Mouse (Mus musculus) gastrocnemius, postnatal 10 days (tissue): ENCODE measurements around the gene Rab3il1. TPM values are rescaled to one million over a fixed set of nuclear protein-coding genes. Genes with fewer than 3 reads are reported as not detected.

Source experiments
- DNase-seq: peaks from one replicate; pipeline ENCODE4 v3.0.0; 2021; ENCODE audit warnings: mixed read lengths
- total RNA-seq, 2 experiments: library from RNA; stranded (reverse); gene quantifications; 2 replicates each; pipeline ENCODE4 v1.2.3; 2021

Gene Rab3il1
- total RNA-seq, 2 experiments from 2014 or later = 15.0 to 18.9 TPM

DNA sequence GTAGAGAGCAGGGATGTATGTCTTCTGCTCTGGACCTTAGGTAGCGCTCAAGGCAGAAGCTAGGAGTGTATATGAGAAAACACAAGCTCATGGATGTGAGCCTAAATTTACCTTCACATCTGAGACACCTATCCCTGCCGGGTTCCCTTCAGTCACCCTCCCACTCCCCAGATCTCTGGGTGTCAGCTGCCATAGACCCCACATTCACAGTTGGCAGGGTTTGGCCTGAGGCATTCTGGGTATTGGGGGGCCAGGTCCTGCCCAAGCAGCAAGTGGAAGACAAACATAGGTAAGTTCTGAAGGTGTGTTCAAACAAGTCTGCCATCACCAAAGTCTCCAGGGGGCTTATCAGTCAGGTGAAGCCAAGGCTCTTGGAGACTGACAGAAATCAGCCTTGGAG, 60.2 kb downstream of the Rab3il1 start:
- no peak for DNase-seq

DNA sequence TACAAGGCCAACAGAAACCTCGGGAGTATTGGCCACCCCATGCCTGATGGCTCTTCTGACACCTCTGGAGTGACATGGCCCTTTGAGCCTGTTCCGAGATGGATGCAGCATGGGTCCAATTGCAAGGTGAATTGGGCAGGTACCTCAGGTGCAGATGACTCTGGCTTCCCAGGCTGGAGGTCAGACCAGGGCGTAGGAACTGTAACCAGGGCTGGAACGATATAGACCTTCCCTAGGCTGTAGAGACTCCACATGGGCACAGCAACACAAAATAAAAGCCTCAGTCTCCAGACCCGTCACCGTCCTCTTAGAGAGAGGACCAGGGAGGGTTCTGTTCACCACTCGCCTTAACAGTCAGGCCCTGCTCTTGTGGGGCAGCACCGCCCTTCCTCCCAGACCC, 60.8 kb downstream of the Rab3il1 start:
- no peak for DNase-seq

DNA sequence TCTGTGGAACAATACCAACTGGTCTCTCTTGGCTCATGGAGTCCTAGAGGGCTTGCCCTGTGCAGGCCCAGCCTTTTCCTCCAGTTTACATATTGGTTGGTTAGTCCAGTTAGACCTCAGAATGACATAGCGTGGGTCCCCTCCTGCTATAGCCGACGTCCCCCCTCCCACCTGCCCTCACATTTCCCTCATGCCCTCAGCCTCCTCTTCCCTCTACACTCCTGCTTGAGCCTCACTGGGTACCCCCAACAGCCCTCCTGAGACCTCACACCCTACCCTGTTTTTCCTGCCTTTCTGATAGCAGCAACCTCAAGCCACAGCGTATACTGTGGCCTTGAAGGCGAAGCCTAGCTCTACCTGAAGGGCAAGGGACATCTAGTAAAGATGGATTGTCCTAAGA, 61.4 kb downstream of the Rab3il1 start:
- no peak for DNase-seq

DNA sequence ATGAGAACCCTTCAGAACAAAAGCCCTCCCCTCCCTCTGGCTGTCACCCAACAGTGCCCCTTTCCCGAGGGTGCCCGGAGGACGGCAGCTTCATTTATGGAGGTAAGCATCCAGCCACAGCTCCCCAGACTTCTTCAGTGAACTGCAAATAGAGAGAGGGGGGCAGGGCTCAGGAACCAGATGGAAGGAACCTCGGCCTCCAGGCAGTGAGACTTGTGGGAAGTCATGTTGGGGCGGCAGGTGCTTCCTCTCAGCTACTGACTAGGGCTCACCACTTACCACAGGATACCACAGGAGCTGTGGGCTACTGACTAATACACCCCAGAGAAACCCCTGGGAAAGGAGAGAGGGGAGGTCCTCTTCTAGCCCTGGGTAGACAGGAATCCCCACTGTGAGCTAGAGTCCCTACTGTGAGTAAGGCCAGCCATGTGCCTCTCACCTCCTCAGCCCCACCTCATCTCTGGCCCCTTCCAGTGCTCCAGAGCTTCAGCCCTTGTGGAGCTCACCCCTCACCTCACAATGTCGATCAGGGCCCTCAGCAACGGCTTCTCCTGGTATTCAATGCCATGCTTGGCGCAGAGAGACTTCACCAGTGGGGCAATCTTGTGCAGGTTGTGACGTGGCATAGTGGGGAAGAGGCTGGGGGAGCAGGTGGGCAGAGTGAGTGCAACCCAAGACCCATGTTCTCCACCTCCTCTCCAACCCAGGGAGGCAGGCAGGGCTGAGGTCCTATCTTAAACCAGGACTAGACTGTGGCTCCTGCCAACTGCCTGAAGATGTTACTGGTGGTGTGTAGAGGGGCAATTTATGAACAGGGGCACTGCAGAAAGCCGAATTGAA, 62.9 kb downstream of the Rab3il1 start:
- DNase-seq = no peak

DNA sequence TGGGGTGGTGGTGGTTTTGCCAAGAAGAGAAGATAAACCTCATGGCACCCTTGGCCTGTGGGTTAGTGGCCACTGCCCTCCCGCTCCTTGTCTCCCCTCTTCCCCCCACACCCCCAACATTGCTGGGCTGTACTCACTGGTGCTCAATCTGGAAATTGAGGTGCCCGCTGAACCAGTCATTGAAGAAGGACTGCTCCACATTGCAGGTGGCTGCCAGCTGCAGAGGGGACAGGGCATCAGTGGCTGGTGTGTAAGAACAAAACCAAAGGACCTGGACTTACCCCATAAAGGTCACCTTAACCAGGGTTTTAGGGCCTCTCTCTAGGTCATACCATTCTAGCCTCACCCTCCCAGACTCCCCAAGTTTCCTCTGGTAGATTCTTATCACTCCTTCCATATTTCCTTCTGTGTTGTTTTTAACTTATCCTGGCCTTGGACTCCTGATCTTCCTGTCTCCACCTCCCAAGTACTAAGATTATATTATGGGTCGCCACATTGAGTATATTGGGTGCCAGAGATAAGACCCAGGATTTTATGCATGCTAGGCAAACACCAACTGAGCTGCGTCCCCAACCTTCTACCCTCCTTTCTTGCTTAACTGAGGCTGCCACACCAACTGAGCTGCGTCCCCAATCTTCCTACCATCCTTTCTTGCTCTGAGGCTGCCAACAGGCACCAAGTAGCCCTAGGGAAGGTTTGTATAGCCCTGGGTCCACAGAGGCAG, 64.2 kb downstream of the Rab3il1 start:
- no peak for DNase-seq

DNA sequence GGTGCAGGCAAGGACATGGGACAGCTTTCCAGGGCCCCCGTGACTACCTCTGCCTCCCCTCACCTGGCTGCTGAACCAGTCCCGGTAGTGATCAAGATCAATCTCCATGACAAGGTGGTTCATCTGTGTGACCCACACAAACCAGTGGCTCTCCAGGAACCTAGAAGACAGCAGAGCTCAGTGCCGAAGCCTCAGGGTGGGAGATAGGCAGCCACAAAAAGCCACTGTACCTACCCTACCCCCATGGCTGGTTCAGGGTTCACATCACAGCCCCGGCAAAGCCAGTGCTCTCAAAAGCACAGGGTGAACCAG, 64.7 kb downstream of the Rab3il1 start:
- no peak for DNase-seq

DNA sequence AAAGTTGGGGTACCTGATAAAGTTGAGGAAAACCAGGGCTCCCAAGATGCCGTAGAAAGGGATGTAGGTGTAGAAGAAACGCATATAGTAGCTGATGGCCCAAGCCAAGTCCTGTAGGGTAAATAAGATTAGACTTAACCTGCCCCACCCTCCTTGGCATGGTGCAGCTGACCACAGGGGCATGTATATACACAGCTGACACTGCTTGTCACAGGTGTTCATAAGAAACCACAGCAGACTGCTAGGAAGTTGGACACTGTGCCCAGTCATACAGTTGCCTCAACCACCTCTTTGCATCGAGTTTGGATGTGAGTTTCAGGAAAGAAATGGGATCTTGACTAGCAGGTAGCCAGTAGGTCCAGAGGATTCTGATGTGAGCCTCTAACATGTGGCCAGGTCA, 65.0 kb downstream of the Rab3il1 start:
- no peak for DNase-seq

DNA sequence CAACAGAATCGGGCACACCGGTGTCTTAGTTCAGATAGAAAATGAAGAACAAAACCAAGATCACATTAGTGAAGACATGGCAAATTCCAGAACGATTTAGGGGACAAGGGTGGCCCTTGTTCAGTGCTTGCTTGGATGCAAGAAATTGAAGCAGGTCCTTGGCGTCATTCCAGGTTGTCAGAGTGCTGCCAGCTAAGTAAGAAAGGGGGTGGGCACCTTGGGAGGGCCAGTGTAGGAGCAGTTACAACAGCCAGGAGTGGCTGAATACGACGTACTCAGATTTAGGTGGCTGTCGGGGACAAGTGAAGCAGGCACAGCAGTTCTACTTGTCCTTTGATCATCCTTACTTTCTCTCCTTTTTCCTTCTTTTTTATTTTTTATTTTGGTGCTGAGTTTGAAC, 66.2 kb downstream of the Rab3il1 start:
- DNase-seq = no peak

DNA sequence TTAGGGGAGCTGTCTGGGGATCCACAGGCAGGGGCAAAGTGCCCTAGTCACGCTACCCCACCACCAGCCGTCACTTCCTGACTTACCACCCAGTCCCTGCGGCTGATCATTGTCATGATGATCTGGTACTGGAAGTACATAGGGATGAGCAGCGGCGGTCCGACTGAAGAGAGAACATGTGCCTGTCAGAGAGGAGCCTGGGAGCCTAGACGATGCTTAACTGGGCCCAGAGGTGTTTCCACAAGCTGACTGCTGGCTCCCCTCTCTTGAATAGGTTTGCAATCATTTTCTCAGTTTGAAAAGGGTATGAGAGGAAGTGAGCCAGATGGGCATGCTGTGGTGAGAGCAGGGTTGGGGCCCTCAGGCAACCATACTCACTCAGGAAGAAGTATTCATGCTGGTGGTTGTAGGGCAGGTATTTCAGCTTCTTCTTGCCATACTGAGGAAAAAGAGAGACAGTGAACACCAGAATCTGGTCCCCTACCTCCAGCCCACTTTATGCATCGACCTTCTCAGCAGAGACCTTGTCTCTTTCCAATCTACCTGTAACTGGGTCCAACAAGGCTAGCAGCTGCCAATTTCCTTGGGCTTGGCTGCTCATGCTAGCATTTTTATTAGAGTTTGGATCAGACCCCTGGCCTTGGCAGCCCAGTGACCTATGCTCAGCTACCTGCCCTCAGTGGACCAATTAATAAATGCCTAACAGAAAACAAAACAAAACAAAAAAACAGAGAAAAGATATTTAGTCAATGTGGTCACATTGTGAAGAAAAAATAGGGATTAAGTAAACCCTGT, 68.9 kb downstream of the Rab3il1 start:
- DNase-seq = no peak

DNA sequence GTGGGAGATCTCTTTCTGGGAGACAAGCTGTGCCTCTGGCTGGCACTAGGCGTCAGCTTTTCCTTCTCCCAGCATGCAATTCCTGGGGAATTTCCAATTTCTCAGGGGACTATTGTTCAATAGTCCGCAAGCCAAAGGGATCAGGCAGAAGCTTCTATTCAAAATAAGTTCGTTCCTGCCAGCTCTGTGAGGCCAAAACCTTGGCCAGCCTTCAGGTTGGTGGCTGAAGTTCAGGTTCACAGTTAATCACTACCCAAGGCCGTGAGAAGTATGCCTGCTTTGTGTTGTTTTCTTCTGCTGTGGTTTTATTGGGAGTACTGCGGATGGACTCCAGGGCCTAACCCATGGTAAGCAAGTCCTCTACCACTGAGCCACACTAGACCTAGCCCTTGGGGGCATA, 69.7 kb downstream of the Rab3il1 start:
- DNase-seq = no peak

DNA sequence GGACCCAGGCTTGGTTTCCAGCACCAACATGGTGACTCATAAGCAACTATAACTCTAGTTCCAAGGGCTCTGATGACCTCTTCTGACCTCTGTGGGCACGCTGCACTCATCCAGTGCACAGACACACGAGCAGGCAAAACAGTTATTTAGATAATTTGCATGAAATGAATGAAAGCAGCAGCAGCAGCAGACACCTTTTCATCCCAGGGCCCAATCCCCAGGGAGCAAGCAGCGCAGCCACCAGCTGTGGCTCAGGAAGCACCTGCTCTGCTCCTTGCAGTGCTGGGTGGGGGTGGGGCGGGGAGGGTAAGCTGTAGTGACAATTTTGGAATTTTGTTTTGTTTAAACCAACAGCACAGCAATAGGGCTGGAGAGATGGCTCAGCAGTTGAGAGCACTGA, 70.4 kb downstream of the Rab3il1 start:
- no peak for DNase-seq

DNA sequence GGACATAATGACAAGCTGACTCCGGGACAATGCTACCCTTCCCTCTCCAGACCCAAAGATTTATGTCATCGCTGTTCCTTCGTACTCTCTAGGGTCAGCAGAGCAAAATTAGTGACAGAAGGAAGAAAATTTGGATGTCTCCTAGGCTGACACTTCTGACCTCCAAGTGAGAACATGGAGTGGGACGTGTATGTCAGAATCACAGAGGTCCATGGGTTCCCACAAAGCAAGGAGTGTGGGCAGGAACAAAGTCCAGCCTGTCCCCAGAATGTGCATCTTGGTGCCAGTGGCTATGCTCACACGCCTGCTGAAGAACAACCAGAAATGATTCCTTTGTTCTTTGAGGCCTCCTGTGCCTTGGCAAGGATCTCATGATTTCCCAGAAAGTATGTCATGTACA, 71.7 kb downstream of the Rab3il1 start:
- DNase-seq = no peak

DNA sequence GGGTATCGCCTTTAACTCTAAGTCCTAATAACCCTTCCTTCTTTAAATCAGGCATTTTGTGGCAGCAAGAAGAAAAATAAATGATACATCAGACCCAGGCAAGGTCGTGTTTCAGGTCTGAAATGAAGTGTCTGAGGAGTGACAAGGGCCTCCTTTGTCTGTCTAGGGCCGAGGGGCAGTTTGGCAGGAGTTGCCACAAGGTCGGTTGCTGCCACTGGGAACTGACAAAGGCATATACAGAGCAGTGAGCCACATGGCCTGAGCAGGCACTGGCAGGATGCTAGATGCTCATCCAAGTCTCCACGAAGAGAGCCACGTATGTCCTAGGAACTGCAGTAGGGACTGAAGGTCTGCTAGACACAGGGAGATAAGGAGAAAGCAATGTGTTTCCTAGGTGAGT, 76.9 kb downstream of the Rab3il1 start:
- no peak for DNase-seq

DNA sequence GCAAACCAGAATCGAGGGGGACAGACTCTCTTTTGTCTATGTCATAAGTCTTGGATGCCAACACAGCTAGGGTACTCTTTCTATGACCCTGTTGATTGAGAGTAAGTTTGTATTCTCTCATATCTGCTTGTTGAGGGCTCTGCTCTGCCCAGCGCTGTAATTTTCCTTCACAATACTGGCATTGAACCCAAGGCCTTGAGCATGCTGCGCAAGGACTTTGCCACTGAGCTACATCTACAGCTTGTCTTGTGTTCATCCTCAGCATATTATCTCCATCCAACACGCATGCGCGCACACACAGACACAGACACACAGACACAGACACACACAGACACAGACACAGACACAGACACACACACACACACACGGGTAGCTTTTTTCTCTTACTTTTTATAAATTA, 78.9 kb downstream of the Rab3il1 start:
- no peak for DNase-seq

DNA sequence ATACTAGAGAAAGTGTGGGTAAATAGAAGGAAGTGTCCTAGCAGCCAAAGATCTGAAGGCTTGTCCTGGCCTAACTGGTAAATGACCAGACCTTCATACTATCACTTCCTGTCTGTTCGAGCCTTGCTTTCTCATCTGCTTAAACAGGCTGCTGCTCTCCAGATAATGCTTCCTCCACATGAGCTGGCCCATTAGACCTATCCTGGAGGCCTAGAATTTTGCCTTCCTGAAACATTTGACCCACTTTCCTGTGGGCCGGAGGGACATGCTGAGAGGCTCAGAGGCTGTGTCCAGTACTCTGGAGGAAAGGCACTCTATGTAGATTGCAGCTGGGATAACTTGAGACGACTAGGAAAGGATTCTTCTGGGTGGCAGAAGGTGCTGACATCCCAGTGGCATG, 80.6 kb downstream of the Rab3il1 start:
- DNase-seq = no peak

DNA sequence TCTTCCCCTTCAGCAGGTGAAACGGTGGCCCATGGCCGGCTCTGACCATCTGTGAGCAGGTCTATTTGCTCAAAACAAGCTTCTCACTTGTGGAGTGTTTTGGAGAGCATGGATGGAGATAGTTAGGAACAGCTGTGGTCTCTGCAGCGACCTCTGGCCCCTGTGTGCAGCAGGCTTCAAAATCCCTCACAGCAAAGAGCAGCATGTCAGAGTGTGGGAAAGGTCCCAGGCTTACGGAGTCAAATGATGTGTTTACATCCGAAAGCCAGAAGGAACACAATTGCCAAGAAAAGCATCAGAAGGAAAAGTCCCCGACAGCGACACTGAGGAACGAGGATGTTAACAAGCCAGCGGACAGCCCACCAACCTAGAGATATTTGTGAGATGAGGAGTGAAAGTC, 84.0 kb downstream of the Rab3il1 start:
- DNase-seq = no peak

DNA sequence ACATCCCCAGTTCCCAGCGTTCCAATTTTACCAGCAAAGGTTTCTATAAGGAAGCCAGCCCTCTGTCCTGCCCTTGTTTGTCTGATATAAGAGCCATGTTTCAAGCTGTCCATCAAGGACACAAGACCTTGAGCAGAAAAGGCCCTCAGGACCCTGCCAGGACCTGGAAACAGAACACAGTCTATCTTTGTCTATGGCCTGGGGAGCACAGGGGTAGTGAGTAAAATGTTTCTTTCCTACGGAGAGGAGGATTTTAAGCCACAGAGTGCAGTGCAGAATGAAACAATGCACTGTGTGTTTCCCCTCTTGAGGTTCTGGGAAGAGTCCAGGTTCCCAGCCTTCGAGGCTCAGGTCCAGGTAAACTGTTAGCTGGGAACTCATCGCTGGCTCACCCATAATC, 85.5 kb downstream of the Rab3il1 start:
- DNase-seq = no peak

Other genes starting within 250 kb of the Rab3il1 start
- gene Scgb2a2, start 154.1 kb upstream of the Rab3il1 start, total RNA-seq = not detected
- gene Incenp, start 102.1 kb upstream of the Rab3il1 start, total RNA-seq = 10 to 100 TPM; 16.2 to 20.5 TPM
- gene Fth1, start 21.1 kb upstream of the Rab3il1 start, total RNA-seq = 1,000 to 10,000 TPM; 2,152 to 2,273 TPM
- 1 to 10 TPM in 1 of 2 experiments, under 1 TPM in 1; 0.59 to 1.1 TPM for gene Best1, start within 50 bp of the Rab3il1 start, total RNA-seq
- 1 to 10 TPM; 8.7 to 9.1 TPM for gene Fads3, start 39.9 kb downstream of the Rab3il1 start, total RNA-seq
- 10 to 100 TPM; 14.5 to 18.1 TPM for gene Fads2, start 100.1 kb downstream of the Rab3il1 start, total RNA-seq
- gene Fads1, start 181.2 kb downstream of the Rab3il1 start, total RNA-seq = 10 to 100 TPM; 27.9 to 28.5 TPM
- gene Tmem258, start 202.3 kb downstream of the Rab3il1 start, total RNA-seq = 100 to 1,000 TPM; 118 to 127 TPM
- gene Fen1, start 202.5 kb downstream of the Rab3il1 start, total RNA-seq = 1 to 10 TPM; 8.4 to 9.1 TPM
- gene Myrf, start 239.1 kb downstream of the Rab3il1 start, total RNA-seq = under 1 TPM; 0.09 to 0.14 TPM